Mouse (Mus musculus) stomach, embryonic 14.5 days (tissue): Measurements from ENCODE around the gene Gpc5. TPM values are rescaled to one million over a fixed set of nuclear protein-coding genes. Genes with fewer than 3 reads are reported as not detected.

Source experiments
- ATAC-seq: fragments of 200-750 bp; cut with Nextera tagmentation; 2 replicates; pipeline ENCODE4 v1.8.0; 2017; ENCODE audit warnings: low read depth, moderate TSS enrichment; ENCODE audit not compliant: insufficient number of reproducible peaks, insufficient read depth, low FRiP score
- H3K27ac ChIP-seq: fragments of 300-500 bp; sonication (generic); 2 replicates; pipeline ENCODE4 v1.5.1; 2014; ENCODE audit warnings: mild to moderate bottlenecking, low read length, moderate library complexity, mixed read lengths
- H3K27me3 ChIP-seq: fragments of 300-500 bp; sonication (generic); 2 replicates; pipeline ENCODE4 v1.6.1; 2014; ENCODE audit warnings: low read length, control low read depth, mixed read lengths; ENCODE audit not compliant: control insufficient read depth, insufficient read depth
- H3K36me3 ChIP-seq: fragments of 300-500 bp; sonication (generic); 2 replicates; pipeline ENCODE4 v1.6.1; 2014; ENCODE audit warnings: mild to moderate bottlenecking, control low read depth, low read length, moderate library complexity, mixed read lengths; ENCODE audit not compliant: control insufficient read depth, insufficient read depth
- H3K4me1 ChIP-seq: fragments of 300-500 bp; sonication (generic); 2 replicates; pipeline ENCODE4 v1.6.1; 2014; ENCODE audit warnings: low read length, control low read depth, mixed read lengths; ENCODE audit not compliant: control insufficient read depth, insufficient read depth
- H3K4me2 ChIP-seq: fragments of 300-500 bp; sonication (generic); replicated peaks from 2 replicates; pipeline ENCODE4 v1.6.1; 2014; ENCODE audit warnings: low read depth, low read length, control low read depth
- H3K4me3 ChIP-seq: fragments of 300-500 bp; sonication (generic); 2 replicates; pipeline ENCODE4 v1.5.1; 2014; ENCODE audit warnings: low read depth, low read length, control low read depth
- H3K9ac ChIP-seq: fragments of 300-500 bp; sonication (generic); replicated peaks from 2 replicates; pipeline ENCODE4 v1.6.1; 2014; ENCODE audit warnings: low read depth, mild to moderate bottlenecking, control low read depth, low read length, moderate library complexity, mixed read lengths
- H3K9me3 ChIP-seq: fragments of 300-500 bp; sonication (generic); 2 replicates; pipeline ENCODE4 v1.6.1; 2016; ENCODE audit warnings: low read depth, low read length, control low read depth; ENCODE audit not compliant: control insufficient read depth
- WGBS: fragments of 180-500 bp; shearing (Covaris S2); extraction: QIAGEN DNeasy Blood & Tissue Kit; methylation state at CpG from one replicate; pipeline ENCODE4 v1.1.7; 2014; 5-methylcytosine and 5-hydroxymethylcytosine counted together
- polyA plus RNA-seq: library from polyadenylated mRNA; unstranded; fragments of >200 nt; fragmentation: Nextera tagmentation; extraction: Ambion mirVana; gene quantifications from 2 replicates; pipeline ENCODE4 v1.2.1, GENCODE M21; 2014

Gpc5 gene
- polyA plus RNA-seq, 1 experiment from 2014 or later, result 0.48 TPM

DNA sequence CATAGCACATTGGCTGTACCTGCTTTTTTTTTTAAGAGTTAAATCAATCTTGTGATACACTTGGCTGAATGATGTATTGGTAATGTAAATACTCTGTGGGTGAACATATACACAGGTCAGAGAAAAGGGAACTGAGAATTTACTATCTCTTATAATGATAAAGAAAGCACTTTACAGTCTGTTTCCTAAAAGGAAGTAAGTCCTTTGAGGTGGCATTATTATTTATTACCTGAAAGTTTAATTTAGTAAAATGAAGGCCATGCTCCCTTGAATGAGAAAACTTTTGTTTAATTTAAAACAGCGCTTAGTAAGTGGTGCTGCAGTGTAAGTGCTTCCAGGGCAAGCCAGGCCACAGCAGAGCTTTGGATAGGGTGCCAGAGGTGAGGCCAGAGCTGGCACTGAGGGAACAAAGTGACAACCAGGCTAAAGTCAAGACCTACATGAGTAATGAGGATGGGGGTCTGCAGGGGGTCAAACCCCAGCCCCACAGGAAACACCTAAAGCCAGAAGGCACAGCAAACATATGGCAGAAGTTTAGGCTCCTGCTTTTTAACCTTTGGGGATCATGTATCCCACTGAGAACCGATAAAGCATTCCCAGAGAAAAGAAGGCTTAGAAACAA, 315.4 kb downstream of the Gpc5 start:
- Histone ChIP-seq H3K27ac (no peak overlapping the region), H3K9me3 (no peaks in the 10 kb centered on the region), H3K4me1 (0 out of 2 replicates have a peak, but pooled peaks cover 2% of the 10 kb centered on the region), H3K9ac (no peak overlapping the region), H3K4me2 (no peak overlapping the region), H3K36me3 (no peaks in the 10 kb centered on the region), H3K27me3 (no peaks in the 10 kb centered on the region), H3K4me3 (no peak overlapping the region)
- ATAC-seq, result no peak
- 27% methylated on average over 2 of the region's 2 CpGs for WGBS

DNA sequence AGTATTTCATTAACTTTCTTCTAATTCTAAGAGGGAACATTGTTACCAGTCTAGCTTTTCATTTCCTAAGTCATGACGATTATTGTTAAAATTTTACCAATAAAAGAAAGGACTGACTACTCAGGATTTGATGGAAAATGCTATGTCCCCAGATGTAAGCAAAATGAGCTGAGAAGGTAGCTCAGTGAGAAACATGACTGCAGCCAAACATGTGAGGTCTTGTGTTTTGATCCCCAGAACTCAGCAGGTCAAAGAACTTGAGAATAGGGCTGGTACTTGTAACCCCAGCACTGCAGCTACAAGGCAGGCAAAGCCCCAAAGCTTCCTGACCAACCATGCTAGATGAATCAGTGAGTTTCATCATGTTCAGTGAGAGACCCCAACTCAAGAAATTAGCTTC, 318.9 kb downstream of the Gpc5 start:
- H3K4me2 ChIP-seq, result no peak overlapping the region
- WGBS, result 83% methylated on average over 1 of the region's 1 CpGs
- ATAC-seq, result no peak
- no peak overlapping the region for H3K27ac ChIP-seq
- H3K9me3 ChIP-seq, result no peaks in the 10 kb centered on the region
- H3K9ac ChIP-seq, result no peak overlapping the region
- 0 out of 2 replicates have a peak, but pooled peaks cover 2% of the 10 kb centered on the region for H3K4me1 ChIP-seq
- no peaks in the 10 kb centered on the region for H3K36me3 ChIP-seq
- no peak overlapping the region for H3K4me3 ChIP-seq
- no peaks in the 10 kb centered on the region for H3K27me3 ChIP-seq

DNA sequence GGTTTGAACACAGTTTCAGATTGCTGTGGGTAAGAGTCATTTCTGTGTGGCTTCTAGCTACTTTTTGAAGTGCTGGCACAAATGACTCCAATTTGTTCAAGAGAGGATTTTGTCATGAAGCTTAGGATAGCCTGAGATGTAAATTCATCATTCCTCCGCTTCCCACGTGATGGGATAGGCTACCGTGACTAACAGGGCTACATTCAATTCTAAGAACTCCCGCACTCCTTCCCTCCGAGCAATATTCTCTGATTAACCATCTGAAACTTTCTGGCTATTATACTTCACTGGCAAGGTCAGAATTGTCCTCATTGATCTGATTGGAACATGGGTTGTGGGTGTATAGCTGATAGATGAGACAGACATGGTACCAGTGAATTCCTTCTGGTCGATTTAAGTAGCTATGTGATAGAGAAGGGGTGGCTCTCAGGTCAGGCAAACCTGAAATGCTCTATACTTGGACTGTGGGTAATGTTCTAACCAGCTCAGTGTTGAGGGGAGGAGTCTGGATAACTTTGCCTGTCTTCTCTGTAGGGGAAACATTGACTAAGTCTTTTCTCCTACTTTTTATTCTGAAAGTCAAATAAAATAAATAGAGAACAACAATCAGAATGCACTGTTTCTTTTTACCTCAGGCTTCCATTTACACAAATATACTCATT, 319.6 kb downstream of the Gpc5 start:
- no peak overlapping the region for H3K4me2 ChIP-seq
- H3K27me3 ChIP-seq, result no peaks in the 10 kb centered on the region
- WGBS, result 69% methylated on average over 6 of the region's 6 CpGs
- H3K4me3 ChIP-seq, result no peak overlapping the region
- H3K36me3 ChIP-seq, result no peaks in the 10 kb centered on the region
- H3K4me1 ChIP-seq, result 0 out of 2 replicates have a peak, but pooled peaks cover 2% of the 10 kb centered on the region
- no peak for ATAC-seq
- H3K27ac ChIP-seq, result no peak overlapping the region
- H3K9me3 ChIP-seq, result no peaks in the 10 kb centered on the region
- H3K9ac ChIP-seq, result no peak overlapping the region

DNA sequence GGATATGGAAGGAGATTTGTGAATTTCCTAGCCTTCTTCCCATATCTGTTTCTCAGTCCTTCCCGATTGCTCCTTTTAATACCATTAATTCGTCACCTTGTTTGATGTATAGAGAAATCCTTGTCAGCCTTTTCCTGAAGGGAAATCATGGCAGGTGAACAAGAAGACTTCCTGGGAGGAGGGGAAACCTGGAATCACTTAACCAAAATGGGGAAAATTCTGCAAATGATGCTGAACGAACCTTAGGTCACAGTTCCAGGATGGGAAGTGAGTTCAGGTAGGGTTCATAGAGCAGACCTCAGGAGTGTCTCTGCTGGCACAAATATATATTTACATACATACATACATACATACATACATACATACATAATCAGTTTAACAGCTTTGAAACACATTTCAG, 320.8 kb downstream of the Gpc5 start:
- no peak overlapping the region for H3K4me2 ChIP-seq
- 53% methylated on average over 3 of the region's 3 CpGs for WGBS
- H3K36me3 ChIP-seq, result no peaks in the 10 kb centered on the region
- no peaks in the 10 kb centered on the region for H3K27me3 ChIP-seq
- no peak overlapping the region for H3K9ac ChIP-seq
- ATAC-seq, result no peak
- no peaks in the 10 kb centered on the region for H3K9me3 ChIP-seq
- H3K27ac ChIP-seq, result no peak overlapping the region
- H3K4me1 ChIP-seq, result no peaks in the 10 kb centered on the region
- no peak overlapping the region for H3K4me3 ChIP-seq

DNA sequence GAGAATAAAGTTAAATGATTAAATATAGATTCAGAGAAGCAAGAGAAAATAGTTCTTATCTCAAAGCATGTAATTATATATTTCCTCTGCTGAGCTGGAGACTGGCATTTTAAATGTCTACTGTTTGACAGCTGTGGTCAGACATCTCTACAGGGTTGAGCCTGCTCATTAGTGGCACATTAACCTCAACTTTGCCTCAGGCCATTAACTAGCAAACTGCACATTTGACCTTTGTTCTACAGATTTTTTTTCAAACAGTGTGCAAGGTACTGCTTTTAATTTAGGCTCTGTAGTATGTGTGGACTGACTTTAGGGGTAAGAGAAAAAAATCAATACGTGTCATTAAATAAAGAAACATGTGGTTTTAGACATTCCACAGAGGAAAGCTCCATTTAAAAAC, 321.4 kb downstream of the Gpc5 start:
- Histone ChIP-seq H3K9me3 (no peaks in the 10 kb centered on the region), H3K4me1 (no peaks in the 10 kb centered on the region), H3K9ac (no peak overlapping the region), H3K4me2 (no peak overlapping the region), H3K27ac (no peak overlapping the region), H3K27me3 (no peaks in the 10 kb centered on the region), H3K4me3 (no peak overlapping the region), H3K36me3 (no peaks in the 10 kb centered on the region)
- ATAC-seq, result no peak
- WGBS, result 46% methylated on average over 1 of the region's 1 CpGs

GRCm38 (mm10) chr14:115414545-115414944, 322.5 kb downstream of the Gpc5 start:
- WGBS, result 62% methylated on average over 5 of the region's 5 CpGs
- Histone ChIP-seq H3K27ac (no peak overlapping the region), H3K9ac (no peak overlapping the region), H3K4me1 (no peaks in the 10 kb centered on the region), H3K4me2 (no peak overlapping the region), H3K4me3 (no peak overlapping the region), H3K36me3 (no peaks in the 10 kb centered on the region), H3K27me3 (no peaks in the 10 kb centered on the region), H3K9me3 (no peaks in the 10 kb centered on the region)
- ATAC-seq, result no peak

DNA sequence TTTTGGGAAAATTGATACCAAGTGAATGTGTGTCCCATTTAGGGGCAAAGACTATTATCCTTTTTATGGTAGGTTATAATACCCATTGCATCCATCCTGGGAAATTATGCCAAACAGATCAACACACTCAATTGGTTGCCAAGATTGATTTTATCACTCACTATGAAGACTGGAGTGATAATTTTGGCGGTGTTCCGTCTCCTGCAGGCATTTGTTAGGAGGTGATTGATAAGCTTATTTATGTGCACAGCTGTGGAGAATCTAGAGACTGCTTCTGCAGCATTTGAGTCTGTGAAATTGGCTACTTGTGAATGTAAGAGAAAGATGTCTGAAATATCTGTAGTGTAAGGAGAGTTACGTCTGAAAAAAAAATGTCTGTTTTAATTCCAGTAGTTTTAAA, 340.0 kb downstream of the Gpc5 start:
- no peak overlapping the region for H3K9ac ChIP-seq
- no peaks in the 10 kb centered on the region for H3K36me3 ChIP-seq
- H3K27me3 ChIP-seq, result no peaks in the 10 kb centered on the region
- H3K4me3 ChIP-seq, result no peak overlapping the region
- no peaks in the 10 kb centered on the region for H3K9me3 ChIP-seq
- H3K27ac ChIP-seq, result no peak overlapping the region
- no peaks in the 10 kb centered on the region for H3K4me1 ChIP-seq
- no peak for ATAC-seq
- H3K4me2 ChIP-seq, result no peak overlapping the region
- WGBS, result 53% methylated on average over 3 of the region's 3 CpGs

GRCm38 (mm10) chr14:115432368-115432767, 340.4 kb downstream of the Gpc5 start:
- Histone ChIP-seq H3K4me1 (no peaks in the 10 kb centered on the region), H3K27ac (no peak overlapping the region), H3K4me2 (no peak overlapping the region), H3K36me3 (no peaks in the 10 kb centered on the region), H3K9ac (no peak overlapping the region), H3K4me3 (no peak overlapping the region), H3K27me3 (no peaks in the 10 kb centered on the region), H3K9me3 (no peaks in the 10 kb centered on the region)
- ATAC-seq, result no peak
- 70% methylated on average over 3 of the region's 3 CpGs for WGBS

- H3K27me3 ChIP-seq, result no peaks in the 10 kb centered on the region
Measured at GRCm38 (mm10) chr14:115436617-115437016, 344.6 kb downstream of the Gpc5 start.

More at GRCm38 (mm10) chr14:115436617-115437016, 344.6 kb downstream of the Gpc5 start:
- H3K9ac ChIP-seq, result no peak overlapping the region
- ATAC-seq, result no peak
- no peak overlapping the region for H3K27ac ChIP-seq
- no peaks in the 10 kb centered on the region for H3K36me3 ChIP-seq
- H3K4me3 ChIP-seq, result no peak overlapping the region
- WGBS, result 61% methylated on average over 2 of the region's 2 CpGs
- no peaks in the 10 kb centered on the region for H3K9me3 ChIP-seq
- H3K4me2 ChIP-seq, result no peak overlapping the region
- H3K4me1 ChIP-seq, result no peaks in the 10 kb centered on the region
